Mouse (Mus musculus) CH12.LX (cell line): ENCODE measurements around the gene Adam11. TPM values are rescaled to one million over a fixed set of nuclear protein-coding genes. Genes with fewer than 3 reads are reported as not detected.

ENCODE experiments used
- DNase-seq: peaks from one replicate; pipeline ENCODE4 v3.0.0-alpha.2; 2013; ENCODE audit errors: extremely low read depth
- H3K27ac ChIP-seq: 2 replicates; pipeline ENCODE4 v1.5.1; 2012; ENCODE audit warnings: low read depth, mild to moderate bottlenecking, control low read depth, moderate library complexity; ENCODE audit not compliant: insufficient read depth
- H3K27me3 ChIP-seq: replicated peaks from 2 replicates; pipeline ENCODE3; 2012; ENCODE audit warnings: inconsistent platforms
- H3K36me3 ChIP-seq, 2 experiments: replicated peaks in 1 of 2; 2 replicates each; pipeline versions ENCODE3 to v1.6.1; 2012; ENCODE audit warnings: inconsistent platforms in 1 of 2, low read length in 1 of 2, mild to moderate bottlenecking in 1 of 2, mixed read lengths in 1 of 2, moderate library complexity in 1 of 2; ENCODE audit not compliant: control insufficient read depth in 1 of 2, insufficient read depth in 1 of 2
- H3K4me1 ChIP-seq, 2 experiments: 2 replicates each; pipeline ENCODE4 v1.6.1; 2012; ENCODE audit warnings: inconsistent platforms in 1 of 2, moderate library complexity in 1 of 2; ENCODE audit not compliant: insufficient read depth in 2 of 2, control insufficient read depth in 1 of 2
- H3K4me2 ChIP-seq: 2 replicates; pipeline ENCODE4 v1.6.1; 2012; ENCODE audit warnings: low read depth, mild to moderate bottlenecking, control low read depth; ENCODE audit not compliant: poor library complexity, insufficient read depth, severe bottlenecking
- H3K4me3 ChIP-seq, 3 experiments: fragments of 150-350 bp in 1 of 3; sonication (generic) in 1 of 3; replicated peaks in 1 of 3; 2 replicates each; pipeline versions ENCODE3 to v1.5.1; 2011 to 2012; ENCODE audit warnings: low read depth in 2 of 3, low read length in 2 of 3, mild to moderate bottlenecking in 2 of 3, moderate library complexity in 2 of 3, control low read depth in 1 of 3, improper control_type of control experiment in 1 of 3, inconsistent platforms in 1 of 3, mixed read lengths in 1 of 3; ENCODE audit not compliant: poor library complexity in 1 of 3
- H3K79me2 ChIP-seq: replicated peaks from 2 replicates; pipeline ENCODE4 v1.6.1; 2012; ENCODE audit warnings: mild to moderate bottlenecking, moderate library complexity; ENCODE audit not compliant: control insufficient read depth, poor library complexity, insufficient read depth, severe bottlenecking; ENCODE audit errors: extremely low read depth
- H3K9ac ChIP-seq: 2 replicates; pipeline ENCODE4 v1.6.1; 2012; ENCODE audit warnings: low read depth, mild to moderate bottlenecking, control low read depth, moderate library complexity; ENCODE audit not compliant: insufficient read depth
- H3K9me3 ChIP-seq: replicated peaks from 2 replicates; pipeline ENCODE3; 2012; ENCODE audit warnings: low read length, inconsistent platforms, mixed read lengths
- CHD2 ChIP-seq: IDR thresholded peaks from 2 replicates; pipeline ENCODE4 v1.6.1; 2011; ENCODE audit warnings: low read length, improper control_type of control experiment
- CTCF ChIP-seq, 2 experiments: IDR thresholded peaks in 1 of 2; conservative IDR thresholded peaks in 1 of 2; 2 replicates each; pipeline ENCODE4 v1.5.1; 2011 to 2012; ENCODE audit warnings: low read depth in 2 of 2, low read length in 2 of 2, improper control_type of control experiment in 1 of 2, inconsistent platforms in 1 of 2, mild to moderate bottlenecking in 1 of 2, moderate library complexity in 1 of 2
- E2F4 ChIP-seq: IDR thresholded peaks from 2 replicates; pipeline ENCODE4 v1.6.1; 2011; ENCODE audit warnings: low read depth, low read length, improper control_type of control experiment; ENCODE audit not compliant: insufficient replicate concordance
- GABPA ChIP-seq: IDR thresholded peaks from 2 replicates; pipeline ENCODE4 v1.6.1; 2012; ENCODE audit warnings: low read depth, low read length, improper control_type of control experiment, inconsistent platforms; ENCODE audit not compliant: insufficient replicate concordance
- HCFC1 ChIP-seq: IDR thresholded peaks from 2 replicates; pipeline ENCODE4 v1.6.1; 2012; ENCODE audit warnings: low read depth, mild to moderate bottlenecking, inconsistent platforms, low read length, improper control_type of control experiment
- IRF4 ChIP-seq: IDR thresholded peaks from 2 replicates; pipeline ENCODE4 v1.6.1; 2014; ENCODE audit warnings: low read depth, mild to moderate bottlenecking, inconsistent platforms, low read length, improper control_type of control experiment
- KAT2A ChIP-seq: IDR thresholded peaks from 2 replicates; pipeline ENCODE4 v1.6.1; 2012; ENCODE audit warnings: low read length, improper control_type of control experiment, inconsistent platforms; ENCODE audit not compliant: insufficient replicate concordance
- MAZ ChIP-seq: IDR thresholded peaks from 2 replicates; pipeline ENCODE4 v1.6.1; 2012; ENCODE audit warnings: low read depth, mild to moderate bottlenecking, inconsistent platforms, low read length, improper control_type of control experiment, moderate library complexity
- MXI1 ChIP-seq: IDR thresholded peaks from 2 replicates; pipeline ENCODE4 v1.6.1; 2011; ENCODE audit warnings: mild to moderate bottlenecking, low read depth, low read length, improper control_type of control experiment
- PAX5 ChIP-seq: IDR thresholded peaks from 2 replicates; pipeline ENCODE4 v1.6.1; 2012; ENCODE audit warnings: low read length, inconsistent platforms, mixed read lengths
- POLR2AphosphoS2 ChIP-seq: IDR thresholded peaks from 2 replicates; pipeline ENCODE4 v1.6.1; 2011; ENCODE audit warnings: low read depth, low read length, improper control_type of control experiment
- RAD21 ChIP-seq: IDR thresholded peaks from 2 replicates; pipeline ENCODE4 v1.6.1; 2011; ENCODE audit warnings: low read depth, mild to moderate bottlenecking, low read length, improper control_type of control experiment, moderate library complexity
- UBTF ChIP-seq: IDR thresholded peaks from 2 replicates; pipeline ENCODE4 v1.6.1; 2012; ENCODE audit warnings: low read depth, mild to moderate bottlenecking, inconsistent platforms, low read length, improper control_type of control experiment, moderate library complexity
- USF2 ChIP-seq: conservative IDR thresholded peaks from 2 replicates; pipeline ENCODE4 v1.6.1; 2011; ENCODE audit warnings: low read depth, low read length, improper control_type of control experiment
- ZKSCAN1 ChIP-seq: IDR thresholded peaks from 2 replicates; pipeline ENCODE4 v1.6.1; 2012; ENCODE audit warnings: low read depth, inconsistent platforms, low read length, improper control_type of control experiment, borderline replicate concordance
- dilution Hi-C: fragments of 300-500 bp; cut with MboI; formaldehyde crosslinking; loops from 2 replicates; pipeline ENCODE4 v1.14.3; 2020; ENCODE audit warnings: low sequenced_read_pairs; ENCODE audit not compliant: extremely low pct_unique_long_range_greater_than_20kb, extremely low pct_ligation_motif_present
- in situ Hi-C: fragments of 300-500 bp; cut with MboI; formaldehyde crosslinking; loops from 3 replicates; pipeline ENCODE4 v1.14.3; 2019; ENCODE audit warnings: low sequenced_read_pairs, low pct_ligation_motif_present, low pct_unique_long_range_greater_than_20kb, mixed read lengths
- polyA plus RNA-seq: library from polyadenylated mRNA; unstranded; fragments of >175 nt; gene quantifications from 2 replicates; pipeline ENCODE4 v1.2.1, GENCODE M21; 2012; ENCODE audit warnings: low read depth; ENCODE audit not compliant: insufficient read length
- total RNA-seq, 2 experiments: library from RNA; depleted of rRNA; stranded (reverse); fragments of 300-350 nt in 1 of 2; fragments of >200 nt in 1 of 2; gene quantifications; 2 replicates each; pipeline ENCODE4 v1.2.3; 2012 to 2014

Gene Adam11
- total and polyA plus RNA-seq, 3 experiments, result not detected

DNA sequence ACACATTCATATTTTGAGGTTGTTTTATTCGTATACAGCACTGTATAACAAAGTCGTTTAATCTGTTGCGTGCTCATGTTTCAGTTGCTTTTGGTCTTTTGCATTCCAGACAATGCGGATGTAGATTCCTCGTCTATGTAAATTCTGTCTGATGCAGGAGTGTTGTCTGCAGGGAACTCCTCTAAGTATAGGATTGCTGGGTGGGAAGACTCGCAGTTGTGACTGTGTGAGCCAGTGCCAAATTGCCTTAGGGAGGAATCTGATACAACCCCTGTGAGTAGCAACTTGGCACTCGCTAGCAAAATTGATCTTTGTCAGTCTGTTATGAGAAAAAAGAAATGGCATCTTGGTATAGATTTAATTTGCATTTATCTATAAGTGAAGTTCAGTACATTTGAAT, 45.1 kb upstream of the Adam11 start:
- Histone ChIP-seq H3K27ac (no peak overlapping the region), H3K4me3 (no peak overlapping the region), H3K9ac (no peak overlapping the region), H3K4me2 (no peak overlapping the region), H3K4me1 (no peaks in the 10 kb centered on the region), H3K36me3 (no peaks in the 10 kb centered on the region), H3K27me3 (peaks cover 44% of the 10 kb centered on the region), H3K9me3 (peaks cover 39% of the 10 kb centered on the region), H3K79me2 (no peaks in the 10 kb centered on the region)
- in situ Hi-C loops, result no loop called here
- no peak for DNase-seq
- dilution Hi-C loops, result no loop called here
- TF ChIP-seq HCFC1 (no peak), ZKSCAN1 (no peak), PAX5 (no peak), GABPA (no peak), MAZ (no peak), KAT2A (no peak), POLR2AphosphoS2 (no peak), CHD2 (no peak), USF2 (no peak), UBTF (no peak), MXI1 (no peak), IRF4 (no peak)

DNA sequence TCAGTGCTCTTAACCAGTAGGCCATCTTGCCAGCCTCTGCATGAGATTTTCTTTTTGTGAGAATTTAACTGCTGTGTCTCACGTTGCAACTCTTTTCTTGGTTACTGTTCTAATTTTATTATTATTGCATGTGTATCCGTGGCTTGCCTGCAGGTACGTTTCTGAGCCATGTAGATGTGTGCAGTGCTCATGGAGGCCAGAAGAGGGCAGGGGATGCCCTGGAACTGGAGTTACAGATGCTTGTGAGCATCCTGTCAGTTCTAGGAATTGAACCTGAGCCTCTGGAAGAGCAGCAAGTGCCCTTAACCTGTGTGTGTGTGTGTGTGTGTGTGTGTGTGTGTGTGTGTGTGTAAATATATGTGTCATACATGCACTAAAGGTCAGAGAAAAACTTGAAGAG, 35.7 kb upstream of the Adam11 start:
- no peak overlapping the region for H3K4me2 ChIP-seq
- dilution Hi-C loops, result no loop called here
- H3K79me2 ChIP-seq, result no peaks in the 10 kb centered on the region
- no peaks in the 10 kb centered on the region for H3K9me3 ChIP-seq
- H3K36me3 ChIP-seq, result no peaks in the 10 kb centered on the region
- TF ChIP-seq MAZ, result no peak
- no peak for TF ChIP-seq UBTF
- TF ChIP-seq MXI1, result no peak
- no peak for TF ChIP-seq ZKSCAN1
- TF ChIP-seq CTCF (conservative IDR thresholded peaks at IDR 0.05 in 1 of 2, IDR thresholded peaks at IDR 0.05 in 1 of 2; ENCODE audit: low read depth in 2 of 2, low read length in 2 of 2), result peak in 1 of 2 experiments; percentile 56; a peak in 2 of 4 replicates
- TF ChIP-seq E2F4, result no peak
- peak; percentile 23 for TF ChIP-seq RAD21
- TF ChIP-seq, all 38 proteins: peak for 2
- H3K4me3 ChIP-seq, result no peak overlapping the region
- DNase-seq, result peak; percentile 16
- peaks cover 68% of the 10 kb centered on the region for H3K27me3 ChIP-seq
- no peak overlapping the region for H3K27ac ChIP-seq
- H3K9ac ChIP-seq, result no peak overlapping the region
- in situ Hi-C loops, result no loop called here
- H3K4me1 ChIP-seq, result no peaks in the 10 kb centered on the region
